Mouse (Mus musculus) layer of hippocampus, adult 2 months (tissue): Measurements from ENCODE around the gene Ubtd2. TPM values are rescaled to one million over a fixed set of nuclear protein-coding genes. Genes with fewer than 3 reads are reported as not detected.

Experiments used
- DNase-seq, 2 experiments: peaks; one replicate each; pipeline ENCODE4 v3.0.0; 2022; ENCODE audit warnings: low spot score in 2 of 2
- H3K27ac ChIP-seq: fragments of 200-600 bp; 2 replicates; pipeline ENCODE4 v1.8.1; 2022
- H3K4me3 ChIP-seq: fragments of 200-600 bp; 2 replicates; pipeline ENCODE4 v1.8.1; 2022; ENCODE audit warnings: mild to moderate bottlenecking
- CTCF ChIP-seq: fragments of 200-600 bp; conservative IDR thresholded peaks from 2 replicates; pipeline ENCODE4 v1.8.1; 2022; ENCODE audit warnings: antibody characterized with exemption, mild to moderate bottlenecking, moderate library complexity
- total RNA-seq, 2 experiments: library from RNA; stranded (reverse); gene quantifications; 2 replicates each; pipeline ENCODE4 v1.2.3; 2021

Ubtd2 gene
- total RNA-seq, 2 experiments from 2014 or later, result 29.4 to 33.7 TPM

GRCm38 (mm10) chr11:32533482-32534261, 78.5 kb downstream of the Ubtd2 start:
- H3K4me3 ChIP-seq, result peak overlapping the region; percentile 92
- DNase-seq, result no peak
- no peak for TF ChIP-seq CTCF
- H3K27ac ChIP-seq, result peak overlapping the region; percentile 85

DNA sequence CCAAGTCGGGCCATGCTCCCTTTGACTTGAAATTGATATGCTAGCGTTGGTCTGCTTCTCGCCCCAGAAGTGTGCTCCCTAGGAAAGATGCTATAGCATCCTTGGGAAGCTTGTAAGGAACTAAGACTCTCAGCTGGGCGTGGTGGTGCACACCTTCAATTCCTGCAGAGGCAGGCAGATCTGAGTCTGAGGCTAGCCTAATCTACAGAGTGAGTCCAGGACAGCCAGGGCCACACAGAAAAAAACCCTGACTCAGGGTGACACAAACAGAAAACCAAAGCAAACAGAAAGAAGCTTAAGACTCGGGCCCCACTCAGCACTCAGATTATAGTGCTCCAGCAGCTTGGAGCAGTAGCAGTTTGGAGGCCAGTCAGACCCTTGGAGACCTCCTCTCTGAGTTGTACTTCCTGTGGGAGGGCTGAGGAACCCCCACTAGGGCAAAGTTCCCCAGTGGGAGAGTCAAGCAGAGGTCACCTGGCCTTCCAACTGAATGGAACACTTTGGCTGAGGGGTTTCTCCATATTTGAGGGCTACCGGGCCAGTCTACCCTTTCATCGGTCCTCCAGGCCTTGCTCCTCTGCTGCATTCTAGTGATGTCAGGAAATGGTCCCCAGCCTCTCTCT, 79.4 kb downstream of the Ubtd2 start:
- Histone ChIP-seq H3K27ac (no peak overlapping the region), H3K4me3 (peak overlapping the region; percentile 92; the same call in 1 of the 2 replicates)
- no peak for TF ChIP-seq CTCF
- DNase-seq, result no peak

DNA sequence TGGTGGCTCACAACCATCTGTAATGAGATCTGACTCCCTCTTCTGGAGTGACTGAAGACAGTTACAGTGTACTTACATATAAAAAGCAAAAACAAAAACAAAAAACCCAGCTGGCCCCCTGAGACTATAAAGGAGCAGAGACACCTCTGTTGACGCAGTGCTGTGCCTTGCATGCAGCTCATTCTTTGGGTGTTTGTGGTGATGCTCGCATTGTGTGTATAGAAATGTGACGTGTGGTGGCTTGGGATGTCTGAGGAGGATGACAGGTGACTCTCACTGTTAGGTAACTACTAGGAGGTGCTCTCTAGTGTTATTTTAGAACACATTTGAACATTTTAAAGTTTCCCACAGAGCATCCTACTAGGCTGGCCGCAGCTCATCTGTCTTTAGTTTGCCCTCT, 80.5 kb downstream of the Ubtd2 start:
- no peak overlapping the region for H3K4me3 ChIP-seq
- DNase-seq, result no peak
- TF ChIP-seq CTCF, result no peak
- H3K27ac ChIP-seq, result no peak overlapping the region

GRCm38 (mm10) chr11:32536954-32537353, 81.8 kb downstream of the Ubtd2 start:
- DNase-seq, result no peak
- no peak for TF ChIP-seq CTCF
- no peak overlapping the region for H3K4me3 ChIP-seq
- no peak overlapping the region for H3K27ac ChIP-seq

DNA sequence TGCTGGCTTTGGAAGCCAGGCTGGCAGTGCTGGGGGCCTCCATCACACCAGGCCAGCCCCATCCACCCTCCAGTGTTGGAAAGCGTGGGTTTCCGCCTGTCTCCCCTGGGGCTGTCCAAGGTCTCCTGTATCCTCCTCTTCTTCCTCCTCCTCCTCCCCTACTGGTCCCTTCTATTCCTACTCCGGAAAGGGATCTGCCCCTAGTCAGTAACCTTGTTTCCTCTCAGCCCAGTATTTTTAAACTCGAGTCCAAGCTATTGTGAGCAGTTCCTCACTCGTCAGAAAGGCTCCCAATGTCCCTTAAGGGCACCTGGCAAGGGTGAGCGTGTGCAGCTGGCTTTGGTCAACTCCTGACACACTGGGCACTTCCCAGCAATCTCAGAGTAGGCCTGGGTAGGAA, 83.3 kb downstream of the Ubtd2 start:
- no peak for DNase-seq
- H3K4me3 ChIP-seq, result no peak overlapping the region
- H3K27ac ChIP-seq, result no peak overlapping the region
- no peak for TF ChIP-seq CTCF

GRCm38 (mm10) chr11:32538846-32539245, 83.7 kb downstream of the Ubtd2 start:
- no peak for TF ChIP-seq CTCF
- DNase-seq, result no peak
- H3K4me3 ChIP-seq, result no peak overlapping the region
- no peak overlapping the region for H3K27ac ChIP-seq

DNA sequence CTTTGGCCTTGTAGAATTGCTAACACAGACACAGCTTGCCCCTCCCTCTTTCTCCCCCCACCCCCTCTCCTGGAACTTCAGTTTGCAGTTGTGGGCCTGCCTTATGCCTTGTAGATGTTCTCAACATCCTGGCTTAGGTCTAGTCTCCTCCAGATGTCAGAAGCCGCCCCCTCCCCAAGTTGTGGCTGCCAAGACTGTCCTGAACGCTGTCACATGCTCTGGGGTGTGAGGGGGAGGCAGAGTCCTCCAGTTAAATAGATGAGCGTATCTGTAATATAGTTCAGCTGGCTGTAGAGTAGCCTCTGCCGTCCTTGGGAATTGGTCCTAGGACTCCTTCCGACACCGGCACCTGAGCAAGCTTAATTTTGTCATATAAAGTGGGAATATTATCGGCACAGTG, 84.5 kb downstream of the Ubtd2 start:
- DNase-seq, result no peak
- no peak overlapping the region for H3K27ac ChIP-seq
- H3K4me3 ChIP-seq, result no peak overlapping the region
- no peak for TF ChIP-seq CTCF

DNA sequence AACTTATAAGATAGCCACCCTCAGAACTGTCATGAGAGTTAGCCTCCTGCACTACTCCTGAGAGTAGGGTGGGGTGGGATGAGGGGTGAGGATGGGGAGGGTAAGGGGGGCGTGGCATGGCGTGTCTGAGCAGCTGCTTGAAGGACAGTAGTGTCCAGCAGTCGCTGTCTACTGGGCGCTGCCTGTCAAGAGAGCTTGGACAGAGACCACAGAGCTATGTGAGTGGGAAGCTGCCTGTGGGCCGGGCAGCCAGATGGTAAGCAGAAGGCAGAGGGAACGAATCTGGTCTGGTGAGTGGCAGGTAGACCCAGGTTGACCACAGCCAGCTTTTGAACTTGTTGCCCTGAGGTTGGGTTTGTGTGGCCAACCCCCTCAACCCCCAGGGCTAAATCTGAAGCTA, 85.3 kb downstream of the Ubtd2 start:
- no peak for DNase-seq
- H3K4me3 ChIP-seq, result no peak overlapping the region
- no peak overlapping the region for H3K27ac ChIP-seq
- no peak for TF ChIP-seq CTCF

DNA sequence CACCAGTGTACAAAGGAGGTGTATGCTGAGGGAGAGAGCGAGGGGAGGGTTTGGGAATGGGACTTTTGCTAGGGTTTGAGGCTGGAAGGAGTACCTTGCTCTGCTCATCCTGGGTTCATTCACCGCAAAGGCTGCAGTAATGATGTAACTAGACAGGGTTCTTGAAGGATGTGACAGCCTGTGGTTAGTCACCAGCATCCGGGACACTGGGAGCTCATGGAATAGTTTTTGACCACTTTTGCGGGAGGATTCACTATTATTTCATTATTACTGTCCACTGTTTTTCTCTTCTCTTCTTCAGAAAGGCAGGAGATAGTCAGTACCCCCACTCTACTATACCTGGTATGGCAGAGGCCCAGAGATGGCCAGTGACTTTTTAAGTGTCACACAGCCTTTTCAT, 87.0 kb downstream of the Ubtd2 start:
- Histone ChIP-seq H3K4me3 (no peak overlapping the region), H3K27ac (no peak overlapping the region)
- TF ChIP-seq CTCF, result no peak
- DNase-seq, result no peak

- no peak for TF ChIP-seq CTCF
- Histone ChIP-seq H3K27ac (no peak overlapping the region), H3K4me3 (no peak overlapping the region)
- no peak for DNase-seq
These were observed 87.7 kb downstream of the Ubtd2 start for GRCm38 (mm10) chr11:32542687-32543411.

DNA sequence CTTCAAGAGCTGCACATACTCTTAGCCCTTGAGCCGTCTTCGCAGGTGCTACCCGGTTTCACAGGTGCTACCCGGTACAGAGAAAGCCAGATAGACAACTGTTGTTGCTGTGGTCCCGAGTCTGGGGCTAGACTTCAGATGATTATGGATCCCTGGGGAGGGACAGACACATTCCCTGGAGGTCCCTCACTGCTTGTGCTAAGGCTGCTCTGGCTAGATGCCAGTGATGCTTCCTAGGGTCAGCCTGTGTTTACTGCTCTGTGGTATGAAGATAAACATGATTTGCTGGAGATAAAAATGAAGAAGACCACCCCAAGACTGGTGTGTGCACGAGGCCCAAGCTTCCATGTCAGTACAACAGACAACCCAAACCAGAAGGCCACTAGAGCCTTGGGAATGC, 88.9 kb downstream of the Ubtd2 start:
- H3K27ac ChIP-seq, result no peak overlapping the region
- TF ChIP-seq CTCF, result no peak
- no peak for DNase-seq
- no peak overlapping the region for H3K4me3 ChIP-seq

DNA sequence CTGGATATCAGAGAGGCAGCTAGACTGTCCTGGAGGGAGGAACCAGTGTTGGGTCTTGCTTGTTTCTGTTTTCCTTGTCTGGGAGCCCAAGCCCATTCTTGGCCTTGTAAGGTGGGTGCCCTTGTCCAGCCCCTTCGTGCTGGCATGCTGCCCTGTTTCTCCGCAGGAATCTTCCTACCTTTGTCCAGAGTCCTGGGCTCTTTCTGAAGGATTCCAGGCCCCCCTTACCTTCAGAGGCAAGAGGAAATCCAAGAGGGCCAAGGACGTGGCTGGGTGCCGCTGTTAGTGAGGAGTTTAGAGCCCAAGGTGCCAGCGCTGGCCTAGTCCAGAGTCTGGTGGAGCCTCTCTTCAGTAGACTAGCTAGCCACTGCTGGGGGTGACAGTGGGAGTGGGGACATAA, 89.3 kb downstream of the Ubtd2 start:
- no peak for DNase-seq
- Histone ChIP-seq H3K27ac (no peak overlapping the region), H3K4me3 (no peak overlapping the region)
- no peak for TF ChIP-seq CTCF

- peak overlapping the region; percentile 37 for H3K27ac ChIP-seq
- TF ChIP-seq CTCF, result no peak
- no peak for DNase-seq
- H3K4me3 ChIP-seq, result no peak overlapping the region
These were observed 90.4 kb downstream of the Ubtd2 start for GRCm38 (mm10) chr11:32545605-32546004.
